Mouse (Mus musculus) lung, embryonic 14.5 days (tissue): Measurements from ENCODE around the gene Cd28. TPM values are rescaled to one million over a fixed set of nuclear protein-coding genes. Genes with fewer than 3 reads are reported as not detected.
A peak's percentile ranks its signal among the peaks of the same experiment; 100 is the strongest.

Source experiments
- ATAC-seq: fragments of 200-750 bp; cut with Nextera tagmentation; 2 replicates; pipeline ENCODE4 v1.8.0; 2017; ENCODE audit warnings: mild to moderate bottlenecking, moderate TSS enrichment, moderate library complexity; ENCODE audit not compliant: insufficient read depth
- DNase-seq: peaks from one replicate; pipeline ENCODE4 v3.0.0-alpha.2; 2015
- H3K27ac ChIP-seq: fragments of 300-500 bp; sonication (generic); 2 replicates; pipeline ENCODE4 v1.5.1; 2014; ENCODE audit warnings: low read depth, mild to moderate bottlenecking, moderate library complexity
- H3K27me3 ChIP-seq: fragments of 300-500 bp; sonication (generic); 2 replicates; pipeline ENCODE4 v1.6.1; 2014; ENCODE audit warnings: low read length, control low read depth; ENCODE audit not compliant: insufficient read depth
- H3K36me3 ChIP-seq: fragments of 300-500 bp; sonication (generic); 2 replicates; pipeline ENCODE4 v1.6.1; 2014; ENCODE audit warnings: control low read depth; ENCODE audit not compliant: insufficient read depth
- H3K4me1 ChIP-seq: fragments of 300-500 bp; sonication (generic); 2 replicates; pipeline ENCODE4 v1.6.1; 2014; ENCODE audit warnings: antibody characterized with exemption, control low read depth; ENCODE audit not compliant: insufficient read depth
- H3K4me2 ChIP-seq: fragments of 300-500 bp; sonication (generic); 2 replicates; pipeline ENCODE4 v1.6.1; 2014; ENCODE audit warnings: mild to moderate bottlenecking
- H3K4me3 ChIP-seq: fragments of 300-500 bp; sonication (generic); 2 replicates; pipeline ENCODE4 v1.5.1; 2014; ENCODE audit warnings: low read depth, low read length
- H3K9ac ChIP-seq: fragments of 300-500 bp; sonication (generic); 2 replicates; pipeline ENCODE4 v1.6.1; 2014
- H3K9me3 ChIP-seq: fragments of 300-500 bp; sonication (generic); 2 replicates; pipeline ENCODE4 v1.6.1; 2016; ENCODE audit warnings: low read depth, low read length, control low read depth
- CTCF ChIP-seq: IDR thresholded peaks from 2 replicates; pipeline ENCODE4 v1.5.1; 2016; ENCODE audit warnings: antibody characterized with exemption, low read depth
- WGBS: fragments of 180-500 bp; shearing (Covaris S2); extraction: QIAGEN DNeasy Blood & Tissue Kit; methylation state at CpG from one replicate; pipeline ENCODE4 v1.1.7; 2014; 5-methylcytosine and 5-hydroxymethylcytosine counted together
- polyA plus RNA-seq: library from polyadenylated mRNA; unstranded; fragments of >200 nt; fragmentation: Nextera tagmentation; extraction: Ambion mirVana; gene quantifications from 2 replicates; pipeline ENCODE4 v1.2.1, GENCODE M21; 2014

The Cd28 gene
- polyA plus RNA-seq, 1 experiment from 2014 or later: 0.16 TPM

DNA sequence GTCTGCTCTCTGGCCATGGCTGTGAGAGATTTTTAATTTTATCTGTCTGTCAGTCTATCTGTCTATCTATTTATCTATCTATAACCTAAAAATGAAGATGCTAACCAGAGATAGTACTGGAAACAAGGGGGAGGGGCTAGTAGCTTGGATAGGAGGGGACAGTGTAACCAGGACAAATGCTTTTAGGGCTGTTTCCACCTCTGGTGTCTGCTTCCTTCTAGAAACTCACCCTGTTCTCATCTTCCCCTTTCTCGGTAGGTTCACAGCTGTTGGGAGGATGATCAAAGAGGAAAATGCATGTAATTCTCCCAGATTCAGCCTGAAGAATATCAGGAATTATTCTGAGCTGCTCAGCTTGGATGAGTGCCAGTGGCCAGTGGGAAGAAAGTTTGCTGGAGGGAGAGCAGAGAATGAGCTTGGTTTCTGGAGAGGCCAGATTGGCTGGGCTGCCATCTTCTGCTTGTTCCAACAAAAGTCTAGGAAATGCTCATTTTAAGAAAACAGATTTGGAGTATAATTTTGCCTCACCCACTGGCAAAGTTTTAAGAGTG lies 83.3 kb downstream of the Cd28 start:
- no peak overlapping the region for H3K27ac ChIP-seq
- H3K4me1 ChIP-seq: no peaks in the 10 kb centered on the region
- 32% methylated on average over 1 of the region's 1 CpGs for WGBS
- H3K9ac ChIP-seq: no peak overlapping the region
- H3K4me2 ChIP-seq: no peak overlapping the region
- H3K36me3 ChIP-seq: no peaks in the 10 kb centered on the region
- TF ChIP-seq CTCF: no peak
- no peak overlapping the region for H3K4me3 ChIP-seq
- DNase-seq (peak; percentile 79), ATAC-seq (no peak)
- H3K27me3 ChIP-seq: no peaks in the 10 kb centered on the region
- no peaks in the 10 kb centered on the region for H3K9me3 ChIP-seq

DNA sequence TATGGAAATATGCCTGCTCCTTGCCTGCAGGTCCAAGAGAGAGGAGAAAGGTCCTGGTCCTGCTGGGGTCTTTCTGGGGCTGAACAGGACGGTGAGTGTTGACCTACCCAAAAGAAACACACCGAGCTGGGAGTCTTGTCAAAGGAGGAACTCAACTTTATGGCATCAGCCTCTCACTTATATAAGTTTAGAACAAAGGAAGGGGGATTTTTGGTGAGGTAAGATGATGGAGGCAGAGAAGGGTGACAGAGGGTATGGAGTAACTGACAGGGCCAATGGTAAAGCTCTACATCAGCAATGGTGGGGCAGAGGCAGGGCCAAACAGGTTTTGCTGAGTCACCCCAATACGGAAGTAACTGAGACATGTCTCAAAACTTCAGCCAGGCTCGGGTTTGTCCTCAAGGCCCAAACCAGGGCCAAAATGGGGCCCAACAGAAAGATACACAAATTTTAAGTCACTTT lies 84.6 kb downstream of the Cd28 start:
- ATAC-seq (no peak), DNase-seq (no peak)
- no peak overlapping the region for H3K4me3 ChIP-seq
- H3K4me1 ChIP-seq: no peaks in the 10 kb centered on the region
- no peaks in the 10 kb centered on the region for H3K36me3 ChIP-seq
- no peak overlapping the region for H3K27ac ChIP-seq
- H3K4me2 ChIP-seq: no peak overlapping the region
- no peaks in the 10 kb centered on the region for H3K27me3 ChIP-seq
- no peaks in the 10 kb centered on the region for H3K9me3 ChIP-seq
- no peak for TF ChIP-seq CTCF
- no peak overlapping the region for H3K9ac ChIP-seq
- 85% methylated on average over 4 of the region's 4 CpGs for WGBS

DNA sequence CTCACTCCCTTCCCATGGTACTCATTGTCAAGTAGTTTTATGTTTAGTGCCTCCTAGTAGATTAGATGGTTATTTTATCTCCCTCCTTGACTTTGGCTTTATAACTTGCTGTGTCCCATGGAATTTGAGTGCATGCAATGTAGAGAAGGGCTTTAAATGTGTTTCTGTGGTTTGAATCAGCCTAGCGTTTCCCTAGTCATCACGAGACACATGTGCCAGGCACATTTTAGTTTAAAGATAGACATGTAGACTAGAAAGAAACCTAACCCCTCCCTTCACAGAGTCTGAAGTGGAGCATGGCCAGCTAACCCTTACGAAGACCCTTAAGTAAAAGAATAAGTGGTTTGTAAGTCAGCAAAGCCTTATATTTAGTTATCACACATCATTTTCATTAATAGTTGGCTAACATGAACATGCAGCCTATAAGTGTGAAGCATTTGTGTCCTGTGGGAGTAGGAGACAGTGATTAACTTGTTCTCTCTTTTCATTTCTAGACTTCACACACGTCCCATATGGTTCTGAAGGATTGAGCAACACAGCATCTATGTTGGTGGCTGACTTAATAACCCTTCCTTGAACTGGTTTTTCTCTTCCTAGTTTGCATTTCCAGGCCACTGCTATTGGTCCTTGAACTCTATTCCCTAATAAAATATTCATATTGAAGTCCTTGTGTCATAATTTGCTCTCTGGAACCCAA lies 86.7 kb downstream of the Cd28 start:
- Histone ChIP-seq H3K4me1 (no peaks in the 10 kb centered on the region), H3K36me3 (no peaks in the 10 kb centered on the region), H3K9me3 (no peaks in the 10 kb centered on the region), H3K27ac (no peak overlapping the region), H3K9ac (no peak overlapping the region), H3K27me3 (no peaks in the 10 kb centered on the region), H3K4me2 (no peak overlapping the region), H3K4me3 (no peak overlapping the region)
- 61% methylated on average over 4 of the region's 4 CpGs for WGBS
- TF ChIP-seq CTCF: no peak
- ATAC-seq (no peak), DNase-seq (peak; percentile 2)

DNA sequence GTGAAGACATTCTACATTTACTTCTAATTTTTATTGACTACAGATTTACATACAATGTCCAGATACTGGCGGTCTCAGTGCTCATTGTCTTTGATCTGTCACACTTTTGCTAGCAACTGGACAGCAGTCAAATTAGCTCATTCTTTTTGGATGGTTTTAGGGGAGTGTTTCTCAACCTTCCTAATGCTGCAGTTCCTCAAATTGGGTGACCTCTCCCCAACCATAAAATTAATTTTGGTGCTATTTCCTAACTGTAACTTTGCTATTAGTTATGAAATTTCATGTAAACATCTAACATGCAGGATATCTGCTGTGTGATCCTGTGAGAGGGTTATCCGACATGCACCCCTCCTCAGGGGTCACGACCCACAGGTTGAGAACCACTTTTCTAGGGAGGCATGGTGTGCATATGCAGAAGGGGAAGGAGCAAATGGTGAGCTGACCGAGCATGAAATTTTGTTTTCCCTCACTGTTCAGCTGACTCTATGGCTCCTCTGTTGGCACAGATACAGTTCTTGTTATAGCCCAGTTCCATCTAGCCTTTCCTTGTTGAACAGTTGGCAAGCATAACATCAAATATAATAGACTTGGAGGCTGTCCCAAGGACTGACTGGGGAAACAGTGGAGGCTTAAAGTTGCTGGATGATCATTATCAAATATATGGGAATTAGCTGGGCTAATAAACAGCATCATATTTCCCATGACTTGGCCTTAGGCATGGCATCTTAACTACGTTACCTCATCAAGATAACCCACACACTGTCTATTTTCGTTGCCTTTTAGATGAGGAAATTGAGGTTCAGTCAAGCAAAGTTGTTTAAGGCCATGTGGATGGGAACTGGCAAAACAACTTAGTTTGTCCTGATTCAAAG lies 87.5 kb downstream of the Cd28 start:
- 80% methylated on average over 6 of the region's 6 CpGs for WGBS
- H3K9me3 ChIP-seq: no peaks in the 10 kb centered on the region
- H3K4me1 ChIP-seq: no peaks in the 10 kb centered on the region
- no peak for TF ChIP-seq CTCF
- no peak overlapping the region for H3K27ac ChIP-seq
- DNase-seq (no peak), ATAC-seq (no peak)
- no peak overlapping the region for H3K9ac ChIP-seq
- no peaks in the 10 kb centered on the region for H3K27me3 ChIP-seq
- no peak overlapping the region for H3K4me3 ChIP-seq
- no peaks in the 10 kb centered on the region for H3K36me3 ChIP-seq
- no peak overlapping the region for H3K4me2 ChIP-seq

DNA sequence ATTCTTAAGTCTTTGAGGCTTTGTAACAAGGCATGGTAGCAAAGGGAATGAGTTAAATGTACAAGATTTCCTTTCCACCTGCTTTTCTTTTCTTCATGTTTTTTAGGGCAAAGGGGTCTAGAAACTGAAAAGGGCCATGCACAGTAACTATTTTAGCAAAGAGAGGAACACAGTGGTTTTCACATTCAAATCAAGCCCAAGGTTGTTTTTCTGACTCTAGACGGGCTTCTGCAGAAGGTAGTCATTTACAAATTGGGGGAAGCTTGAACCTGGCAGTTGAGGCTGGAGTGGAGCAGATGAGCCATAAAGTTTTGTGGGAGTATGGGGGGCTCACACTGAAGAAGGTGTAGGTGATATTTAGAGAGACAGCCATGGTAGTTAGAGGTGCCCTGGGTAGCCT lies 88.6 kb downstream of the Cd28 start:
- no peak for TF ChIP-seq CTCF
- Histone ChIP-seq H3K36me3 (no peaks in the 10 kb centered on the region), H3K4me1 (no peaks in the 10 kb centered on the region), H3K27ac (no peak overlapping the region), H3K4me2 (no peak overlapping the region), H3K27me3 (no peaks in the 10 kb centered on the region), H3K4me3 (no peak overlapping the region), H3K9ac (no peak overlapping the region), H3K9me3 (no peaks in the 10 kb centered on the region)
- WGBS: 72% methylated on average over 1 of the region's 1 CpGs
- no peak for ATAC-seq
- no peak for DNase-seq

DNA sequence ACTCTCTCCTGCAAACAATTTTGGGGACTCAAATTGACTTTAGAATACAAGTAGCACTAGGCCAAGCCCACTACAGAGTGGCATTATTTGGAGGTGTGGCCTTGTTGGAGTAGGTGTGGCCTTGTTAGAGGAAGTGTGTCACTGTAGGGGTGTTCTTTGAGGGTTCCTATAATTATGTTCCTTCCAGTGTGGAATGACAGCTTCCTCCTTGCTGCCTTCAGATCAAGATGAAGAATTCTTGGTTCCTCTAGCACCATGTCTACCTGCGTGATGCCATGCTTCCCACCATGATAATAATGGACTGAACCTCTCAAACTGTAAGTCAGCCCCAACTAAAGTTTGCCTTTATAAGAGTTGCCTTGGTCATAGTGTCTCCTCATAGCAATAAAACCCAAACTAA lies 91.1 kb downstream of the Cd28 start:
- Histone ChIP-seq H3K9ac (no peak overlapping the region), H3K4me3 (no peak overlapping the region), H3K4me1 (no peaks in the 10 kb centered on the region), H3K9me3 (no peaks in the 10 kb centered on the region), H3K4me2 (no peak overlapping the region), H3K36me3 (no peaks in the 10 kb centered on the region), H3K27me3 (no peaks in the 10 kb centered on the region), H3K27ac (no peak overlapping the region)
- no peak for ATAC-seq
- DNase-seq: no peak
- no peak for TF ChIP-seq CTCF
- 97% methylated on average over 1 of the region's 1 CpGs for WGBS

GRCm38 (mm10) chr1:60808466-60808865 lies 91.9 kb downstream of the Cd28 start:
- Histone ChIP-seq H3K9ac (no peak overlapping the region), H3K4me1 (no peaks in the 10 kb centered on the region), H3K4me3 (no peak overlapping the region), H3K36me3 (no peaks in the 10 kb centered on the region), H3K27ac (no peak overlapping the region), H3K9me3 (no peaks in the 10 kb centered on the region), H3K27me3 (no peaks in the 10 kb centered on the region), H3K4me2 (no peak overlapping the region)
- no peak for TF ChIP-seq CTCF
- 80% methylated on average over 2 of the region's 2 CpGs for WGBS
- DNase-seq (no peak), ATAC-seq (no peak)
